Mouse (Mus musculus) stomach, postnatal 0 days (tissue): ENCODE measurements at regions not wholly inside any gene's neighbourhood (a gene's known extent, or its start where the extent isn't known, plus 50 kb on each side); places are given as distances from the start of the nearest gene placed in this dataset.

Experiments used
- ATAC-seq: fragments of 200-750 bp; cut with Nextera tagmentation; 2 replicates; pipeline ENCODE4 v1.8.0; 2017; ENCODE audit not compliant: low FRiP score, low TSS enrichment
- DNase-seq: peaks from one replicate; pipeline ENCODE4 v3.0.0-alpha.2; 2016; ENCODE audit warnings: low spot score
- H3K27ac ChIP-seq: fragments of 300-500 bp; sonication (generic); replicated peaks from 2 replicates; pipeline ENCODE4 v1.5.1; 2014; ENCODE audit warnings: mild to moderate bottlenecking, control low read depth
- H3K27me3 ChIP-seq: fragments of 300-500 bp; sonication (generic); 2 replicates; pipeline ENCODE4 v1.6.1; 2014; ENCODE audit warnings: low read length; ENCODE audit not compliant: control insufficient read depth, insufficient read depth
- H3K36me3 ChIP-seq: fragments of 300-500 bp; sonication (generic); 2 replicates; pipeline ENCODE4 v1.6.1; 2014; ENCODE audit warnings: low read length, mixed read lengths; ENCODE audit not compliant: control insufficient read depth, insufficient read depth
- H3K4me1 ChIP-seq: fragments of 300-500 bp; sonication (generic); replicated peaks from 2 replicates; pipeline ENCODE4 v1.6.1; 2014; ENCODE audit warnings: antibody characterized with exemption; ENCODE audit not compliant: control insufficient read depth, insufficient read depth
- H3K4me2 ChIP-seq: fragments of 300-500 bp; sonication (generic); replicated peaks from 2 replicates; pipeline ENCODE4 v1.6.1; 2014; ENCODE audit warnings: low read depth, mild to moderate bottlenecking, control low read depth, moderate library complexity
- H3K4me3 ChIP-seq: fragments of 300-500 bp; sonication (generic); 2 replicates; pipeline ENCODE4 v1.5.1; 2014; ENCODE audit warnings: low read depth, low read length, control low read depth
- H3K9ac ChIP-seq: fragments of 300-500 bp; sonication (generic); 2 replicates; pipeline ENCODE4 v1.6.1; 2014; ENCODE audit warnings: mild to moderate bottlenecking, low read length, control low read depth, mixed read lengths
- H3K9me3 ChIP-seq: fragments of 300-500 bp; sonication (generic); 2 replicates; pipeline ENCODE4 v1.6.1; 2016; ENCODE audit warnings: low read length; ENCODE audit not compliant: control insufficient read depth
- CTCF ChIP-seq: IDR thresholded peaks from 2 replicates; pipeline ENCODE4 v1.5.1; 2016; ENCODE audit warnings: antibody characterized with exemption, low read depth, mild to moderate bottlenecking, moderate library complexity
- EP300 ChIP-seq: optimal IDR thresholded peaks from 2 replicates; pipeline ENCODE3; 2016; ENCODE audit warnings: antibody characterized with exemption
- WGBS: fragments of 180-500 bp; shearing (Covaris S2); extraction: QIAGEN DNeasy Blood & Tissue Kit; methylation state at CpG from one replicate; pipeline ENCODE4 v1.1.7; 2014; 5-methylcytosine and 5-hydroxymethylcytosine counted together

DNA sequence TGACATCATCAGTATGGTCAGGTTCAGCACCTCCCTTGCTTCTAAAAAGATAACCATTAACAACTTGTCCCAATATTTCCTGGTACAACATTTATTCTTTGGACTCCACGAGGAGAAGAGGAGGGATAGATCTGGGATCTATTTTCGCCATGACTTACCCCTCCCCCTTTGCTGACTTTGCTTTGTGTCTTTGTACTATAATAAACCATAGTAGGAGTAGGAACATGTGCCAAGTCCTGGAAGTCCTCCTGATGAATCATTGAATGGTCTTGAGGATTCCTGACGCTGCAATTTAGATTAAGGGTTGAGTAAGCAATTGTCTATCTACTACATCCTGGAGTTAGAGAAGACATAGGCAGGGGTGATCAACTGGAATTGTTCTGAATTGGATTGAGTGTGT lies 71.2 kb downstream of the Rbm11 start:
- TF ChIP-seq CTCF (no peak), EP300 (no peak)
- Histone ChIP-seq H3K4me1 (no peaks in the 10 kb centered on the region), H3K4me3 (no peak overlapping the region), H3K27me3 (no peaks in the 10 kb centered on the region), H3K9me3 (no peaks in the 10 kb centered on the region), H3K9ac (no peak overlapping the region), H3K36me3 (no peaks in the 10 kb centered on the region), H3K27ac (no peak overlapping the region), H3K4me2 (no peak overlapping the region)
- 69% methylated on average over 3 of the region's 3 CpGs for WGBS
- DNase-seq (no peak), ATAC-seq (no peak)

DNA sequence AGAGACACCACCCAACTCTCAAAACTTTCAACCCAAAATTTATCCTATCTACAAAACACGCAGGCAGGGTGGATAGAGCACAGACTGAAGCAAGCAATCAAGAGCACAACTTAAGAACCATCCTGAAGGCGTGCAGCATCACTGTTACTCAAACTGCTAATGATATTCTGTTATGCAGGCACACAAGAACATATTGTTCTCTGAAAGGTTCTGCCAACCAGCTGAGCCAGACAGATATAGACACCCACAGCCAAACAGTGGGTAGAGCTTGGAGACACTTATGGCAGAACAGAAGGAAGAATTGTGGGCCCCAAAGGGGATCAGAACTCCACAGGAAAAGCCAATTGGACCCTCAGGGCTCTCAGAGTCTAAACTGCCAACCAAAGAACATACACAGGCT lies 74.9 kb downstream of the Rbm11 start:
- Histone ChIP-seq H3K36me3 (no peaks in the 10 kb centered on the region), H3K9me3 (no peaks in the 10 kb centered on the region), H3K27me3 (no peaks in the 10 kb centered on the region), H3K4me3 (no peak overlapping the region), H3K9ac (no peak overlapping the region), H3K27ac (no peak overlapping the region), H3K4me1 (no peaks in the 10 kb centered on the region), H3K4me2 (no peak overlapping the region)
- WGBS: 81% methylated on average over 2 of the region's 2 CpGs
- TF ChIP-seq EP300: no peak
- TF ChIP-seq CTCF: no peak
- DNase-seq: no peak
- ATAC-seq: no peak

DNA sequence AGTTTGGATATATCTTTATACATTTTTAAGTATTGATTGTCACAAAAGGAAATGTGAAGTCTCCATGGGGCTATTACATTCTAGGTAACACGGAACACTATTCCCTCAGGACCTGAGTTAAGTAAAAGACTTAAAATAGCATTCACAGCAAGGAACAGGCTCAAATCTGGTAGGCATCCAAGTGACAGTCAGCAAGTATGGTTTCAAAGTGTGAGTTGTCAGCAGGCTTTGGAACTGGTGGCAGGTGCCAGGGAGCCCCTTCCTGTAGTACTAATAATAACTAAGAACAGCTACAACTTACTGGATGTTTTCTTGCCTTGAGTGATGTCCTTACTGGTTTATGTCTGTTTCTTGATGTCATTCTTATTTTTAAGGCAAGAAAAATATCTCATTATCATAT lies 79.5 kb downstream of the Rbm11 start:
- Histone ChIP-seq H3K4me3 (no peak overlapping the region), H3K9ac (no peak overlapping the region), H3K27me3 (no peaks in the 10 kb centered on the region), H3K27ac (no peak overlapping the region), H3K4me2 (no peak overlapping the region), H3K9me3 (no peaks in the 10 kb centered on the region), H3K4me1 (no peaks in the 10 kb centered on the region), H3K36me3 (no peaks in the 10 kb centered on the region)
- WGBS: 73% methylated on average over 1 of the region's 1 CpGs
- DNase-seq (no peak), ATAC-seq (no peak)
- TF ChIP-seq EP300: no peak
- TF ChIP-seq CTCF: no peak

DNA sequence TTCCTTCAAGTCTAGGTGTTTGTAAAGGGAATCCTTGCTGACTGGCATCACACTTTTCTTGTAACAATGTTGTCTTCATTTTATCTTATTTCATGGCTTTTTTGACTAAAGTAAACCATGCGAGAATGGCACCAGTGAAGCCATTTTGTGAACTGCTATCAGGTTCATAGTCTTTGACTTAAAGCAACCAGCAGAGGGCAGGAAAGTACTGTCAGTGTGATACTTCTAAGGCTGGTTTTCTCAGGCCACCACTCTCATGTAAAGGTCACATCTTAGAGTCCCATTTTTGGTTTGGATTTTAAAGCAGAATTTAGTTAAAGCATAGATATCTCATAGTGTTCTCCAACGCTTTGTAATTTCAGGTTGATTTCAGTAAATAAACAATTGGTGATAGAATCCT lies 83.2 kb downstream of the Rbm11 start:
- no peaks in the 10 kb centered on the region for H3K9me3 ChIP-seq
- H3K4me1 ChIP-seq: no peaks in the 10 kb centered on the region
- H3K4me3 ChIP-seq: no peak overlapping the region
- no peaks in the 10 kb centered on the region for H3K36me3 ChIP-seq
- H3K27me3 ChIP-seq: no peaks in the 10 kb centered on the region
- ATAC-seq: no peak
- 46% methylated on average over 2 of the region's 2 CpGs for WGBS
- no peak overlapping the region for H3K4me2 ChIP-seq
- DNase-seq: no peak
- H3K27ac ChIP-seq: no peak overlapping the region
- peak; percentile 82 for TF ChIP-seq CTCF
- TF ChIP-seq EP300: no peak
- no peak overlapping the region for H3K9ac ChIP-seq

DNA sequence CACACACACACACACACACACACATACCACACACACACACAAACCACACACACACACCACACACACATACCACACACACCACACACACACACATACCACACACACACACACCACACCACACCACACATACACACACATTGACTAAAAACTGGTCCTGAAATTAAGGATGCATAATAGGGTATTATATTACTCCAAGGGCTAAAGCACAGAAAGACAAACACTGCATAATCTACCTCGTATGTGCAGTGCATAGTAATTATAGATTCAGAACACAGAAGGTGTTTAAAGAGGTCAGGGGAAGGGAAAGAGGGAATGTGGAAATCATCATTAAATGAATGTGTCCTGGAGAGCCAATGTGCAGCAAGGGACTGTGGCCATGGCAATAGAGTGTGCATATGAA lies 84.5 kb downstream of the Rbm11 start:
- Histone ChIP-seq H3K4me2 (no peak overlapping the region), H3K4me1 (no peaks in the 10 kb centered on the region), H3K36me3 (no peaks in the 10 kb centered on the region), H3K9ac (no peak overlapping the region), H3K4me3 (no peak overlapping the region), H3K27ac (no peak overlapping the region), H3K9me3 (no peaks in the 10 kb centered on the region), H3K27me3 (no peaks in the 10 kb centered on the region)
- DNase-seq (no peak), ATAC-seq (no peak)
- 37% methylated on average over 1 of the region's 1 CpGs for WGBS
- TF ChIP-seq EP300 (no peak), CTCF (no peak)
